Mouse (Mus musculus) testis, adult 2 months (tissue): ENCODE results near the gene Helq.

ENCODE experiments used
- CTCF ChIP-seq: fragments of 200-500 bp; IDR thresholded peaks from 2 replicates; pipeline ENCODE4 v1.5.1; 2012; ENCODE audit warnings: low read depth, mild to moderate bottlenecking, inconsistent platforms, low read length, moderate library complexity; ENCODE audit not compliant: control insufficient read depth, insufficient read depth, insufficient replicate concordance
- POLR2A ChIP-seq: fragments of 200-500 bp; IDR thresholded peaks from 2 replicates; pipeline ENCODE4 v1.6.1; 2012; ENCODE audit warnings: low read depth, mild to moderate bottlenecking, inconsistent platforms, low read length, moderate library complexity; ENCODE audit not compliant: control insufficient read depth

GRCm38 (mm10) chr5:100738802-100739201, 59.6 kb downstream of the Helq start:
- TF ChIP-seq CTCF (no peak), POLR2A (no peak)
